Mouse (Mus musculus): ENCODE data around the gene Ltb4r1. TPM values are rescaled to one million over a fixed set of nuclear protein-coding genes. Genes with fewer than 3 reads are reported as not detected.
A peak's percentile ranks its signal among the peaks of the same experiment; 100 is the strongest.

The Ltb4r1 gene
- polyA plus RNA-seq (2015; fragmentation: Nextera tagmentation; extraction: Ambion mirVana): 0.48 and 0.71 TPM in 2 replicates

GRCm38 (mm10) chr14:55765696-55766095, at the start of gene Ltb4r1:
TSS of gene Ltb4r1 (plus strand) at chr14:55765962.
- 54% methylated on average over 4 of the region's 4 CpGs for WGBS
- H3K27me3 ChIP-seq (replicated peaks): peaks cover 90% of the 10 kb centered on the region
- no peaks in the 10 kb centered on the region for H3K9me3 ChIP-seq
- H3K4me2 ChIP-seq: no peak within 1 kb of the TSS
- H3K27ac ChIP-seq (replicated peaks): no peak within 1 kb of the TSS
- no peak for ATAC-seq (ENCODE audit: extremely low read depth, insufficient number of reproducible peaks, low FRiP score, low TSS enrichment)
- no peak within 1 kb of the TSS for H3K9ac ChIP-seq
- H3K4me1 ChIP-seq: peaks cover 41% of the 10 kb centered on the region
- H3K4me3 ChIP-seq: no peak within 1 kb of the TSS
- H3K36me3 ChIP-seq: peaks cover 3% of the 10 kb centered on the region; the same call in 1 of the 2 replicates

GRCm38 (mm10) chr14:55716271-55716670, 49.5 kb upstream of the Ltb4r1 start:
- Histone ChIP-seq H3K4me3 (no peak overlapping the region), H3K4me2 (no peak overlapping the region), H3K9ac (no peak overlapping the region), H3K27me3 (replicated peaks) (peaks cover 34% of the 10 kb centered on the region), H3K27ac (replicated peaks) (no peak overlapping the region), H3K9me3 (no peaks in the 10 kb centered on the region), H3K4me1 (peaks cover 17% of the 10 kb centered on the region), H3K36me3 (peaks cover 43% of the 10 kb centered on the region)
- 92% methylated on average over 6 of the region's 6 CpGs for WGBS
- no peak for ATAC-seq (ENCODE audit: extremely low read depth, insufficient number of reproducible peaks, low FRiP score, low TSS enrichment)

GRCm38 (mm10) chr14:55716884-55717283, 48.9 kb upstream of the Ltb4r1 start:
- Histone ChIP-seq H3K4me2 (no peak overlapping the region), H3K27ac (replicated peaks) (no peak overlapping the region), H3K4me1 (peaks cover 19% of the 10 kb centered on the region), H3K27me3 (replicated peaks) (peaks cover 28% of the 10 kb centered on the region), H3K9me3 (no peaks in the 10 kb centered on the region), H3K36me3 (peaks cover 43% of the 10 kb centered on the region), H3K9ac (no peak overlapping the region), H3K4me3 (no peak overlapping the region)
- 83% methylated on average over 8 of the region's 8 CpGs for WGBS
- no peak for ATAC-seq (ENCODE audit: extremely low read depth, insufficient number of reproducible peaks, low FRiP score, low TSS enrichment)

GRCm38 (mm10) chr14:55719737-55720136, 46.0 kb upstream of the Ltb4r1 start:
- H3K27ac ChIP-seq (replicated peaks): no peak overlapping the region
- H3K9ac ChIP-seq: no peak overlapping the region
- no peak for ATAC-seq (ENCODE audit: extremely low read depth, insufficient number of reproducible peaks, low FRiP score, low TSS enrichment)
- 77% methylated on average over 6 of the region's 6 CpGs for WGBS
- H3K4me3 ChIP-seq: no peak overlapping the region
- H3K27me3 ChIP-seq (replicated peaks): 0 out of 2 replicates have a peak, but pooled peaks cover 3% of the 10 kb centered on the region
- no peaks in the 10 kb centered on the region for H3K9me3 ChIP-seq
- no peak overlapping the region for H3K4me2 ChIP-seq
- H3K36me3 ChIP-seq: peaks cover 43% of the 10 kb centered on the region
- peaks cover 14% of the 10 kb centered on the region for H3K4me1 ChIP-seq

GRCm38 (mm10) chr14:55720666-55721065, 45.1 kb upstream of the Ltb4r1 start:
- Histone ChIP-seq H3K9ac (no peak overlapping the region), H3K27ac (replicated peaks) (no peak overlapping the region), H3K27me3 (replicated peaks) (no peaks in the 10 kb centered on the region), H3K9me3 (no peaks in the 10 kb centered on the region), H3K4me3 (no peak overlapping the region), H3K4me2 (0 out of 2 replicates have a peak overlapping the region, but pooled peaks have one; percentile 85), H3K36me3 (peaks cover 43% of the 10 kb centered on the region), H3K4me1 (peaks cover 17% of the 10 kb centered on the region)
- ATAC-seq (ENCODE audit: extremely low read depth, insufficient number of reproducible peaks, low FRiP score, low TSS enrichment): no peak
- WGBS: 92% methylated on average over 12 of the region's 12 CpGs

GRCm38 (mm10) chr14:55721076-55721475, 44.7 kb upstream of the Ltb4r1 start:
- H3K36me3 ChIP-seq: peaks cover 41% of the 10 kb centered on the region
- H3K9ac ChIP-seq: peak overlapping the region; percentile 90
- ATAC-seq (ENCODE audit: extremely low read depth, insufficient number of reproducible peaks, low FRiP score, low TSS enrichment): no peak
- H3K9me3 ChIP-seq: no peaks in the 10 kb centered on the region
- peak overlapping the region; percentile 85 for H3K4me2 ChIP-seq
- peaks cover 17% of the 10 kb centered on the region for H3K4me1 ChIP-seq
- H3K27me3 ChIP-seq (replicated peaks): no peaks in the 10 kb centered on the region
- peak overlapping the region; percentile 92 for H3K4me3 ChIP-seq
- peak overlapping the region; percentile 83; the same call in 1 of the 2 replicates for H3K27ac ChIP-seq (replicated peaks)
- 80% methylated on average over 6 of the region's 6 CpGs for WGBS

DNA sequence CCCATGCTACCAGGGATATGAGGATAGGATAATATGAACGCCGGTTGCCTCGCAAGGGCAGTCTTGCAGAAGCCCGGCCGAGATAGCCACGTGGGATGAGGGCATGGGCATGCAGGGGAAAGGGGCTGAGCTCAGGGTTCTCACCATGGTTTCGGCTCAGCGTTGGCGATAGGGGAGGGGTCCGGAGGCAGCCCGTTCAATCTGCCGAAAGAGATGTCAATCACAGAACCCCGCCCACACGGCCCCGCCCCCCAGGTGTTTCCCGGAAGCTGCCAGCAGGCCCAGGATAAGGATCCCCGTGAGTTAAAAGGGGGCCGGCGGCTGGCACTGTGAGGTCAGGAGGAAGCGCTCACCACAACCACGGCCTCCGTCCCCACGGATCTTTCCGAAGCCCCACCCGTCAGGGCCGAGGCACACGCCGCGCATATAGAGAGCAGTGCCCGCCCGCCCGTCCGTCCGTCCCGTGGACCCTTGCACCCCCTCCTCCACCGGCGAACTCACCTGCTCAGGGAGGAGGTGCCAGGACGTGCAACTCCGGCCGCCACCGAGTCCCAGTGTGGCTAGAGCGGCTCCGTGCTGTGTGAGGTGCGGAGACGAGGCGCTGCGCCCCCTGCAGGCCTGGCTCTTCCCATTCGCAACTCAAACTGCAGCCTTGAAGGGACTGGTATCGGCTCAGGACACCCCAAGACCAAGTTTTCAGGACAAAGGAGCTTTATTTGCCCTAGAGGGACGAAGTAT, 43.9 kb upstream of the Ltb4r1 start, which contains the start of gene Rabggta:
TSS of gene Rabggta (minus strand) at position 564 of the 738 bp plus-strand sequence.
- peaks cover 34% of the 10 kb centered on the region for H3K36me3 ChIP-seq
- H3K9me3 ChIP-seq: no peaks in the 10 kb centered on the region
- under 1% methylated on average over 50 of the region's 50 CpGs for WGBS
- H3K9ac ChIP-seq: peak within 1 kb of the TSS; percentile 90
- peak within 1 kb of the TSS; percentile 83 for H3K27ac ChIP-seq (replicated peaks)
- H3K4me2 ChIP-seq: peak within 1 kb of the TSS; percentile 85
- H3K4me3 ChIP-seq: peak within 1 kb of the TSS; percentile 92
- H3K27me3 ChIP-seq (replicated peaks): no peaks in the 10 kb centered on the region
- peaks cover 17% of the 10 kb centered on the region for H3K4me1 ChIP-seq
- ATAC-seq (ENCODE audit: extremely low read depth, insufficient number of reproducible peaks, low FRiP score, low TSS enrichment): peak; percentile 82

GRCm38 (mm10) chr14:55722438-55722945, 43.3 kb upstream of the Ltb4r1 start:
- peak overlapping the region; percentile 83; the same call in 1 of the 2 replicates for H3K27ac ChIP-seq (replicated peaks)
- no peak for ATAC-seq (ENCODE audit: extremely low read depth, insufficient number of reproducible peaks, low FRiP score, low TSS enrichment)
- peaks cover 28% of the 10 kb centered on the region for H3K36me3 ChIP-seq
- H3K4me2 ChIP-seq: peak overlapping the region; percentile 85
- peaks cover 17% of the 10 kb centered on the region for H3K4me1 ChIP-seq
- 48% methylated on average over 8 of the region's 8 CpGs for WGBS
- peak overlapping the region; percentile 90 for H3K9ac ChIP-seq
- H3K27me3 ChIP-seq (replicated peaks): 0 out of 2 replicates have a peak, but pooled peaks cover 5% of the 10 kb centered on the region
- H3K4me3 ChIP-seq: peak overlapping the region; percentile 92
- no peaks in the 10 kb centered on the region for H3K9me3 ChIP-seq

DNA sequence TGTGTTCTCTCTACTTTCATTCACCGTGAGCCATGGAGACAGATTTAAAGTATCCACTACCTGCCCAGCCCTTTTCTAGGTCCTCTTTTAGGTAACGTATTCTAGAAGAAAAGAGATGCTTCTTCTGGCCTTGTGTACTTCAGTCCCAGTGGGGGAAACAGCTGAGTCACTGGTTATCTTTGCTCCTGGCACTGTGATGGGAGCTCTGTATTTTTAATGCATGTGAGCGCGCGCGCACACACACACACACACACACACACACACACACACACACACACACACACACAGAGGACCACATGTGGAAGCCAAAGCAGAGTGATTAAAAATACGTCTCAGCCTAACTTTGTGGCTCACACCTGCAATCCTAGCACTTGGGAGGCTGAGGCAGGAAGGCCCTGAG, 42.3 kb upstream of the Ltb4r1 start:
- H3K4me2 ChIP-seq: no peak overlapping the region
- no peak for ATAC-seq (ENCODE audit: extremely low read depth, insufficient number of reproducible peaks, low FRiP score, low TSS enrichment)
- no peak overlapping the region for H3K4me3 ChIP-seq
- H3K27me3 ChIP-seq (replicated peaks): 0 out of 2 replicates have a peak, but pooled peaks cover 9% of the 10 kb centered on the region
- H3K9ac ChIP-seq: no peak overlapping the region
- peaks cover 21% of the 10 kb centered on the region for H3K36me3 ChIP-seq
- H3K27ac ChIP-seq (replicated peaks): no peak overlapping the region
- H3K4me1 ChIP-seq: peaks cover 17% of the 10 kb centered on the region
- no peaks in the 10 kb centered on the region for H3K9me3 ChIP-seq
- 91% methylated on average over 7 of the region's 7 CpGs for WGBS

- Histone ChIP-seq H3K4me1 (peaks cover 17% of the 10 kb centered on the region), H3K27me3 (replicated peaks) (0 out of 2 replicates have a peak, but pooled peaks cover 14% of the 10 kb centered on the region), H3K9ac (no peak overlapping the region), H3K27ac (replicated peaks) (no peak overlapping the region; the same call in 1 of the 2 replicates), H3K4me2 (no peak overlapping the region), H3K36me3 (peaks cover 11% of the 10 kb centered on the region), H3K9me3 (no peaks in the 10 kb centered on the region), H3K4me3 (no peak overlapping the region)
- WGBS: 38% methylated on average over 8 of the region's 8 CpGs
- ATAC-seq (ENCODE audit: extremely low read depth, insufficient number of reproducible peaks, low FRiP score, low TSS enrichment): no peak
These were observed 41.3 kb upstream of the Ltb4r1 start for GRCm38 (mm10) chr14:55724411-55724871.

DNA sequence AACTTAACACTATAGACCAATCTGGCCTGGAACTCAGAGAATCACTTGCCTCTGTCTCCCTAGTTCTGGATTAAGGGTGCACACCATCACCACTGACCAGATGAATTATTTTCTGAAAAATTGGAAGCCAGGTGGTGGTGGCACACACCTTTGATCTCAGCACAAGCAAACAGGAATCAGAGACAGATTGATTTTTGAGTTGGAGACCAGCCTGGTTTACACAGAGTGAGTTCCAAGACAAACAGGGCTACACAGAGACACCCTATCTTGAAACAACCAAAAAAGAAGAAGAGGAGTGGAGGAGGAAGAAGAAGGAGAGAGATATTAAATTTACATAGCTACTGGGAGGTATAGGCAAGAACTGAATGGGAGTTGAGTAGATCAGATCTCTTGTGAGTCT, 39.5 kb upstream of the Ltb4r1 start:
- Histone ChIP-seq H3K27ac (replicated peaks) (no peak overlapping the region), H3K9ac (no peak overlapping the region)

More for the DNA sequence above, 39.5 kb upstream of the Ltb4r1 start:
- no peak overlapping the region for H3K4me2 ChIP-seq
- no peaks in the 10 kb centered on the region for H3K36me3 ChIP-seq
- no peak overlapping the region for H3K4me3 ChIP-seq
- 0 out of 2 replicates have a peak, but pooled peaks cover 29% of the 10 kb centered on the region for H3K27me3 ChIP-seq (replicated peaks)
- no peaks in the 10 kb centered on the region for H3K9me3 ChIP-seq
- ATAC-seq (ENCODE audit: extremely low read depth, insufficient number of reproducible peaks, low FRiP score, low TSS enrichment): no peak
- H3K4me1 ChIP-seq: peaks cover 13% of the 10 kb centered on the region

All from heart, embryonic 13.5 days (tissue).